Mouse (Mus musculus) testis, adult 2 months (tissue): ENCODE results near the gene Txndc2. TPM values are rescaled to one million over a fixed set of nuclear protein-coding genes. Genes with fewer than 3 reads are reported as not detected.

Source experiments
- H3K27ac ChIP-seq: fragments of 200-500 bp; 2 replicates; pipeline ENCODE4 v1.5.1; 2012; ENCODE audit warnings: low read depth, low read length; ENCODE audit not compliant: control insufficient read depth, insufficient read depth
- H3K27me3 ChIP-seq: fragments of 200-500 bp; 2 replicates; pipeline ENCODE4 v1.6.1; 2012; ENCODE audit warnings: mild to moderate bottlenecking, low read length, moderate library complexity; ENCODE audit not compliant: control insufficient read depth, insufficient read depth
- H3K36me3 ChIP-seq: fragments of 200-500 bp; 2 replicates; pipeline ENCODE4 v1.6.1; 2012; ENCODE audit warnings: mild to moderate bottlenecking, low read length; ENCODE audit not compliant: control insufficient read depth, insufficient read depth
- H3K4me1 ChIP-seq: fragments of 200-500 bp; 2 replicates; pipeline ENCODE4 v1.6.1; 2012; ENCODE audit warnings: low read length; ENCODE audit not compliant: control insufficient read depth, insufficient read depth
- H3K4me3 ChIP-seq: fragments of 200-500 bp; 2 replicates; pipeline ENCODE4 v1.5.1; 2012; ENCODE audit warnings: low read depth, mild to moderate bottlenecking, low read length, moderate library complexity, mixed read lengths; ENCODE audit not compliant: control insufficient read depth
- CTCF ChIP-seq: fragments of 200-500 bp; IDR thresholded peaks from 2 replicates; pipeline ENCODE4 v1.5.1; 2012; ENCODE audit warnings: low read depth, mild to moderate bottlenecking, inconsistent platforms, low read length, moderate library complexity; ENCODE audit not compliant: control insufficient read depth, insufficient read depth, insufficient replicate concordance
- POLR2A ChIP-seq: fragments of 200-500 bp; IDR thresholded peaks from 2 replicates; pipeline ENCODE4 v1.6.1; 2012; ENCODE audit warnings: low read depth, mild to moderate bottlenecking, inconsistent platforms, low read length, moderate library complexity; ENCODE audit not compliant: control insufficient read depth
- polyA plus RNA-seq: library from polyadenylated mRNA; depleted of rRNA; stranded (reverse); fragments of >200 nt; gene quantifications from 2 replicates; pipeline ENCODE4 v1.2.3, GENCODE M21; 2012

Gene Txndc2
- polyA plus RNA-seq, 1 experiment, result 252 TPM

GRCm38 (mm10) chr17:65612391-65613141 is 29.4 kb downstream of the Txndc2 start:
- Histone ChIP-seq H3K27ac (peak overlapping the region; percentile 93), H3K4me3 (peak overlapping the region; percentile 95), H3K36me3 (no peaks in the 10 kb centered on the region; the same call in 1 of the 2 replicates), H3K27me3 (no peaks in the 10 kb centered on the region), H3K4me1 (peaks cover 11% of the 10 kb centered on the region; the same call in 1 of the 2 replicates)
- no peak for TF ChIP-seq CTCF
- 0 out of 2 replicates have a peak, but pooled peaks have one; percentile 14 for TF ChIP-seq POLR2A

GRCm38 (mm10) chr17:65611721-65612120 is 30.2 kb downstream of the Txndc2 start:
- Histone ChIP-seq H3K36me3 (no peaks in the 10 kb centered on the region; the same call in 1 of the 2 replicates), H3K27ac (no peak overlapping the region), H3K4me1 (peaks cover 11% of the 10 kb centered on the region; the same call in 1 of the 2 replicates), H3K27me3 (no peaks in the 10 kb centered on the region), H3K4me3 (peak overlapping the region; percentile 35; the same call in 1 of the 2 replicates)
- TF ChIP-seq CTCF (no peak), POLR2A (no peak)

- H3K4me1 ChIP-seq, result peaks cover 13% of the 10 kb centered on the region
- no peaks in the 10 kb centered on the region; the same call in 1 of the 2 replicates for H3K36me3 ChIP-seq
- no peak overlapping the region; the same call in 1 of the 2 replicates for H3K4me3 ChIP-seq
- TF ChIP-seq POLR2A (no peak), CTCF (no peak)
- no peaks in the 10 kb centered on the region for H3K27me3 ChIP-seq
- peak overlapping the region; percentile 83 for H3K27ac ChIP-seq
Measured at GRCm38 (mm10) chr17:65608743-65609142, 33.2 kb downstream of the Txndc2 start.

- H3K36me3 ChIP-seq, result no peaks in the 10 kb centered on the region; the same call in 1 of the 2 replicates
- H3K27ac ChIP-seq, result no peak overlapping the region
- H3K27me3 ChIP-seq, result no peaks in the 10 kb centered on the region
- H3K4me3 ChIP-seq, result no peak overlapping the region
- H3K4me1 ChIP-seq, result peaks cover 13% of the 10 kb centered on the region
- TF ChIP-seq CTCF (no peak), POLR2A (no peak)
Measured at GRCm38 (mm10) chr17:65608312-65608687, 33.7 kb downstream of the Txndc2 start.

GRCm38 (mm10) chr17:65607574-65608311 is 34.2 kb downstream of the Txndc2 start:
- Histone ChIP-seq H3K4me3 (no peak overlapping the region), H3K27me3 (no peaks in the 10 kb centered on the region), H3K4me1 (peaks cover 13% of the 10 kb centered on the region), H3K27ac (peak overlapping the region; percentile 55; the same call in 1 of the 2 replicates), H3K36me3 (no peaks in the 10 kb centered on the region; the same call in 1 of the 2 replicates)
- TF ChIP-seq CTCF (no peak), POLR2A (no peak)

GRCm38 (mm10) chr17:65606014-65606413 is 36.0 kb downstream of the Txndc2 start:
- H3K4me1 ChIP-seq, result peaks cover 11% of the 10 kb centered on the region
- TF ChIP-seq CTCF (no peak), POLR2A (no peak)
- H3K27ac ChIP-seq, result no peak overlapping the region
- H3K36me3 ChIP-seq, result no peaks in the 10 kb centered on the region; the same call in 1 of the 2 replicates
- no peaks in the 10 kb centered on the region for H3K27me3 ChIP-seq
- no peak overlapping the region for H3K4me3 ChIP-seq

- Histone ChIP-seq H3K4me3 (no peak overlapping the region), H3K27ac (no peak overlapping the region), H3K4me1 (peaks cover 11% of the 10 kb centered on the region), H3K27me3 (no peaks in the 10 kb centered on the region), H3K36me3 (no peaks in the 10 kb centered on the region; the same call in 1 of the 2 replicates)
- TF ChIP-seq CTCF (no peak), POLR2A (no peak)
Measured at GRCm38 (mm10) chr17:65604892-65605291, 37.1 kb downstream of the Txndc2 start.
